Mouse (Mus musculus): ENCODE results near the gene Hes7.

DNA sequence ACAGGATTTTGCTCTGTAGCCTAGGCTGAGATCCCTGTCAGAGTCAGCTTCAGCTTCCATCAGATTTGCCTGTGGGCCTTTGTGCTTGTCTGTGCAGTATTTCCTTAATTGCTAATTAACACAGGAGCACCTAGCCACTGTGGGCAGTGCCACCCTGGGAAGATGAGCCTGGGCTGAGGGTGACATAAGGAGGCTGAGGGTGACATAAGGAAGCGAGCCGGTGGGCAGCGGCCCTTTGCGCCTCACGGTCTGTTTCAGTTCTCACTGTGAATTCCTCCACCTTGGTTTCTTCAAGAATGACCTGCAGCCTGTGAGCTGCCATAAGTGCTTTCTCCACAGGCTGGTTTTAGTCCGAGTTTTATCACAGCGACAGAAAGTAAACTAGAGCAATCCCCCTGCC, 38.6 kb upstream of the Hes7 start:
- TF ChIP-seq GATA1 (IDR thresholded peaks at IDR 0.05; ENCODE audit: borderline replicate concordance, low read length), result no peak
- TF ChIP-seq FLI1 (IDR thresholded peaks at IDR 0.05; ENCODE audit: low read length), result no peak

All from megakaryocyte, embryonic 14.5 days (primary cell).